Mouse (Mus musculus): ENCODE measurements around the gene Akap10. TPM values are rescaled to one million over a fixed set of nuclear protein-coding genes. Genes with fewer than 3 reads are reported as not detected.
"Not testable (repeated sequence)": the region's sequence is repeated elsewhere in the genome, so short reads cannot be mapped to it uniquely, and the experiment has no call there.

Gene Akap10
- total RNA-seq (2018; cell fraction: chromatin; rRNA removed): 100 to 1,000 TPM in 14 of 26 experiments, 10 to 100 TPM in 12; 23.4 to 229 (median 124) TPM
- 10 to 100 TPM; 11.8 to 64.4 (median 47.3) TPM for total RNA-seq (2018; cell fraction: cytosol; rRNA removed)
- 100 to 1,000 TPM in 7 of 26 experiments, 10 to 100 TPM in 19; 19.2 to 166 (median 75.4) TPM for total RNA-seq (2018; cell fraction: nucleus; rRNA removed)
- 30.0 to 39.9 TPM (median 37.1 TPM) in 3 replicates for polyA plus RNA-seq (2018)

- WGBS (ENCODE audit: missing documents): under 1% methylated on average over 30 of the region's 43 CpGs
- peak within 1 kb of the TSS; percentile 98 for H3K27ac ChIP-seq
- H3K79me2 ChIP-seq (ENCODE audit: inconsistent target): peaks cover 45% of the 10 kb centered on the region
- H3K4me3 ChIP-seq (ENCODE audit: inconsistent target): peak within 1 kb of the TSS; percentile 66
- no peaks in the 10 kb centered on the region for H3K36me3 ChIP-seq (ENCODE audit: inconsistent target)
Measured at GRCm38 (mm10) chr11:61930098-61930517, at the start of gene Akap10. Gene Akap10 (minus strand): TSS chr11:61930252.

GRCm38 (mm10) chr11:61975783-61976182 is 45.7 kb upstream of the Akap10 start:
- Histone ChIP-seq H3K27ac (no peak overlapping the region), H3K79me2 (ENCODE audit: inconsistent target) (no peaks in the 10 kb centered on the region), H3K4me3 (ENCODE audit: inconsistent target) (no peak overlapping the region), H3K36me3 (ENCODE audit: inconsistent target) (no peaks in the 10 kb centered on the region)
- WGBS (ENCODE audit: missing documents): 100% methylated on average over 1 of the region's 1 CpGs

- H3K27ac ChIP-seq: no peak overlapping the region
- 68% methylated on average over 13 of the region's 13 CpGs for WGBS (ENCODE audit: missing documents)
Measured at GRCm38 (mm10) chr11:61974106-61974707, 44.2 kb upstream of the Akap10 start.

GRCm38 (mm10) chr11:61971441-61972221 is 41.6 kb upstream of the Akap10 start:
- 82% methylated on average over 7 of the region's 7 CpGs for WGBS (ENCODE audit: missing documents)
- Histone ChIP-seq H3K4me3 (ENCODE audit: inconsistent target) (no peak overlapping the region), H3K36me3 (ENCODE audit: inconsistent target) (no peaks in the 10 kb centered on the region), H3K79me2 (ENCODE audit: inconsistent target) (no peaks in the 10 kb centered on the region), H3K27ac (no peak overlapping the region)

More at GRCm38 (mm10) chr11:61974106-61974707, 44.2 kb upstream of the Akap10 start:
- H3K36me3 ChIP-seq (ENCODE audit: inconsistent target): no peaks in the 10 kb centered on the region
- no peaks in the 10 kb centered on the region for H3K79me2 ChIP-seq (ENCODE audit: inconsistent target)
- H3K4me3 ChIP-seq (ENCODE audit: inconsistent target): no peak overlapping the region

GRCm38 (mm10) chr11:61970901-61971300 is 40.8 kb upstream of the Akap10 start:
- no peaks in the 10 kb centered on the region for H3K36me3 ChIP-seq (ENCODE audit: inconsistent target)
- H3K27ac ChIP-seq: no peak overlapping the region
- H3K79me2 ChIP-seq (ENCODE audit: inconsistent target): no peaks in the 10 kb centered on the region
- H3K4me3 ChIP-seq (ENCODE audit: inconsistent target): no peak overlapping the region
- 71% methylated on average over 5 of the region's 5 CpGs for WGBS (ENCODE audit: missing documents)

GRCm38 (mm10) chr11:61968875-61969274 is 38.8 kb upstream of the Akap10 start:
- no peak overlapping the region for H3K4me3 ChIP-seq (ENCODE audit: inconsistent target)
- no peaks in the 10 kb centered on the region for H3K36me3 ChIP-seq (ENCODE audit: inconsistent target)
- no peak overlapping the region for H3K27ac ChIP-seq
- 94% methylated on average over 2 of the region's 2 CpGs for WGBS (ENCODE audit: missing documents)
- H3K79me2 ChIP-seq (ENCODE audit: inconsistent target): no peaks in the 10 kb centered on the region

GRCm38 (mm10) chr11:61967034-61967433 is 37.0 kb upstream of the Akap10 start:
- 82% methylated on average over 8 of the region's 8 CpGs for WGBS (ENCODE audit: missing documents)
- Histone ChIP-seq H3K4me3 (ENCODE audit: inconsistent target) (no peak overlapping the region), H3K36me3 (ENCODE audit: inconsistent target) (no peaks in the 10 kb centered on the region), H3K27ac (no peak overlapping the region), H3K79me2 (ENCODE audit: inconsistent target) (no peaks in the 10 kb centered on the region)

GRCm38 (mm10) chr11:61964611-61965010 is 34.6 kb upstream of the Akap10 start:
- H3K79me2 ChIP-seq (ENCODE audit: inconsistent target): no peaks in the 10 kb centered on the region
- 97% methylated on average over 5 of the region's 5 CpGs for WGBS (ENCODE audit: missing documents)
- H3K4me3 ChIP-seq (ENCODE audit: inconsistent target): no peak overlapping the region
- H3K27ac ChIP-seq: no peak overlapping the region
- no peaks in the 10 kb centered on the region for H3K36me3 ChIP-seq (ENCODE audit: inconsistent target)

- Histone ChIP-seq H3K4me3 (ENCODE audit: inconsistent target) (no peak overlapping the region), H3K36me3 (ENCODE audit: inconsistent target) (no peaks in the 10 kb centered on the region), H3K27ac (no peak overlapping the region), H3K79me2 (ENCODE audit: inconsistent target) (no peaks in the 10 kb centered on the region)
- 98% methylated on average over 3 of the region's 3 CpGs for WGBS (ENCODE audit: missing documents)
Measured at GRCm38 (mm10) chr11:61963193-61963592, 33.1 kb upstream of the Akap10 start.

GRCm38 (mm10) chr11:61962684-61963083 is 32.6 kb upstream of the Akap10 start:
- H3K4me3 ChIP-seq (ENCODE audit: inconsistent target): no peak overlapping the region
- H3K79me2 ChIP-seq (ENCODE audit: inconsistent target): no peaks in the 10 kb centered on the region
- WGBS (ENCODE audit: missing documents): 22% methylated on average over 6 of the region's 6 CpGs
- no peak overlapping the region for H3K27ac ChIP-seq
- no peaks in the 10 kb centered on the region for H3K36me3 ChIP-seq (ENCODE audit: inconsistent target)

- no peaks in the 10 kb centered on the region for H3K36me3 ChIP-seq (ENCODE audit: inconsistent target)
- H3K79me2 ChIP-seq (ENCODE audit: inconsistent target): no peaks in the 10 kb centered on the region
- H3K27ac ChIP-seq: no peak overlapping the region
- H3K4me3 ChIP-seq (ENCODE audit: inconsistent target): no peak overlapping the region
- WGBS (ENCODE audit: missing documents): 73% methylated on average over 2 of the region's 2 CpGs
Measured at GRCm38 (mm10) chr11:61960096-61960495, 30.0 kb upstream of the Akap10 start.

GRCm38 (mm10) chr11:61958706-61959105 is 28.7 kb upstream of the Akap10 start:
- H3K36me3 ChIP-seq (ENCODE audit: inconsistent target); H3K27ac ChIP-seq; H3K4me3 ChIP-seq (ENCODE audit: inconsistent target); H3K79me2 ChIP-seq (ENCODE audit: inconsistent target): not testable (repeated sequence)
- WGBS (ENCODE audit: missing documents): 61% methylated on average over 6 of the region's 6 CpGs

GRCm38 (mm10) chr11:61957296-61957813 is 27.3 kb upstream of the Akap10 start:
- Histone ChIP-seq H3K27ac (no peak overlapping the region), H3K79me2 (ENCODE audit: inconsistent target) (no peaks in the 10 kb centered on the region), H3K36me3 (ENCODE audit: inconsistent target) (no peaks in the 10 kb centered on the region), H3K4me3 (ENCODE audit: inconsistent target) (peak overlapping the region; percentile 7; the same call in 1 of the 2 replicates)
- 8% methylated on average over 25 of the region's 25 CpGs for WGBS (ENCODE audit: missing documents)

- Histone ChIP-seq H3K27ac (no peak within 1 kb of the TSS), H3K4me3 (ENCODE audit: inconsistent target) (peak within 1 kb of the TSS; percentile 7; the same call in 1 of the 2 replicates), H3K79me2 (ENCODE audit: inconsistent target) (no peaks in the 10 kb centered on the region), H3K36me3 (ENCODE audit: inconsistent target) (no peaks in the 10 kb centered on the region)
- WGBS (ENCODE audit: missing documents): under 1% methylated on average over 58 of the region's 58 CpGs
Measured at GRCm38 (mm10) chr11:61956572-61957295, 26.7 kb upstream of the Akap10 start, which contains the start of gene Specc1. Gene Specc1 (plus strand): TSS chr11:61956763.

All from macrophage (primary cell).